25 mouse cellular contexts compared by ENCODE assay signal in genomic region chr4:131336801-131337200, GRCm38 (mm10).
DNase-seq lines count a peak whose midpoint lies in the region; ATAC-seq lines count a peak whose summit lies in the region.
"Had no signal": no experiment of that assay in that cellular context is flagged by ENCODE, and none has a peak within 500 bp of the region (broad histone marks: within the 10 kb centered on the region; RNA-seq: fewer than 3 reads in every experiment).

No protein-coding gene starts in this region.

- H3K9ac ChIP-seq in midbrain, embryonic 15.5 days, result no peak overlapping the region
- H3K9ac ChIP-seq: embryonic facial prominence, embryonic 13.5 days; forebrain, embryonic 12.5 days; forebrain, embryonic 15.5 days; heart, embryonic 13.5 days; hindbrain, embryonic 14.5 days had no signal

- H3K27me3 ChIP-seq in midbrain, embryonic 15.5 days (replicated peaks), result no peaks in the 10 kb centered on the region
- H3K27me3 ChIP-seq: forebrain, embryonic 15.5 days had no signal

- WGBS in midbrain, embryonic 15.5 days, result 93% methylated on average over 3 of the region's 3 CpGs

- no peak overlapping the region for H3K4me2 ChIP-seq in midbrain, embryonic 15.5 days
- H3K4me2 ChIP-seq: embryonic facial prominence, embryonic 13.5 days; forebrain, embryonic 12.5 days; forebrain, embryonic 15.5 days; heart, embryonic 13.5 days; hindbrain, embryonic 14.5 days had no signal

- H3K4me3 ChIP-seq in midbrain, embryonic 15.5 days, result no peak overlapping the region
- H3K4me3 ChIP-seq: embryonic facial prominence, embryonic 10.5 days; embryonic facial prominence, embryonic 13.5 days; erythroblast, embryonic 14.5 days; forebrain, embryonic 12.5 days; forebrain, embryonic 15.5 days; heart, embryonic 13.5 days had no signal

- H3K4me1 ChIP-seq in midbrain, embryonic 15.5 days, result peaks cover 13% of the 10 kb centered on the region
- H3K4me1 ChIP-seq: embryonic facial prominence, embryonic 13.5 days; heart, embryonic 13.5 days had no signal

- no peaks in the 10 kb centered on the region for H3K36me3 ChIP-seq in midbrain, embryonic 15.5 days (replicated peaks)
- H3K36me3 ChIP-seq: embryonic facial prominence, embryonic 10.5 days; embryonic facial prominence, embryonic 13.5 days; forebrain, embryonic 12.5 days; forebrain, embryonic 15.5 days; heart, embryonic 13.5 days had no signal

- ATAC-seq in midbrain, embryonic 15.5 days (replicated peaks), result no peak
- ATAC-seq: forebrain, embryonic 15.5 days; hindbrain, postnatal 0 days; inflammation-experienced regulatory T-cells, adult 6 months; intestine, embryonic 16.5 days had no signal

- peak; percentile 47 for DNase-seq in brain, adult 2 months (ENCODE audit: low read depth, low spot score)
- DNase-seq in cerebellum, adult 18-20 months, result peak; percentile 30 to 46
- DNase-seq in cerebellum, adult 9-10 months, result peak; percentile 11
- peak; percentile 38 to 62 for DNase-seq in cerebellum, postnatal 25 days
- DNase-seq in MN1 (ENCODE audit: low spot score), result no peak
- DNase-seq in Muller cell, postnatal 12 days (ENCODE audit: inconsistent ontology term), result no peak
- DNase-seq: adrenal gland, adult 2 months; adrenal gland, postnatal 14 days; embryo, embryonic 11 days; gastrocnemius, postnatal 25 days; heart, adult 18-20 months; heart, postnatal 14 days; heart, postnatal 4 days; kidney, adult 2 months had no signal

- H3K9me3 ChIP-seq in midbrain, embryonic 15.5 days, result no peaks in the 10 kb centered on the region
- H3K9me3 ChIP-seq: embryonic facial prominence, embryonic 10.5 days; embryonic facial prominence, embryonic 13.5 days; forebrain, embryonic 12.5 days; forebrain, embryonic 15.5 days; heart, embryonic 13.5 days had no signal

- H3K27ac ChIP-seq in midbrain, embryonic 15.5 days, result no peak overlapping the region
- H3K27ac ChIP-seq: embryonic facial prominence, embryonic 10.5 days; embryonic facial prominence, embryonic 13.5 days; forebrain, embryonic 12.5 days; forebrain, embryonic 15.5 days; heart, embryonic 13.5 days; hindbrain, embryonic 14.5 days; hindbrain, postnatal 0 days had no signal

Comparison
In these comparisons a context has a peak if more than half of its experiments do, and no peak if none do; other contexts are left out.
1. DNase-seq: peak in brain, adult 2 months (single experiment), cerebellum, adult 18-20 months (2 of 2), cerebellum, adult 9-10 months (single experiment) and cerebellum, postnatal 25 days (2 of 2); none in MN1 (single experiment) and Muller cell, postnatal 12 days (single experiment).